Mouse (Mus musculus) olfactory bulb, adult 2 months (tissue): ENCODE measurements at regions not wholly inside any gene's neighbourhood (a gene's known extent, or its start where the extent isn't known, plus 50 kb on each side); places are given as distances from the start of the nearest gene placed in this dataset.

Experiments used
- H3K27ac ChIP-seq: fragments of 200-500 bp; 2 replicates; pipeline ENCODE4 v1.5.1; 2012; ENCODE audit warnings: low read depth, low read length; ENCODE audit not compliant: insufficient read depth
- H3K4me1 ChIP-seq: fragments of 200-500 bp; 2 replicates; pipeline ENCODE4 v1.6.1; 2012; ENCODE audit warnings: low read length; ENCODE audit not compliant: control insufficient read depth, insufficient read depth
- H3K4me3 ChIP-seq: fragments of 200-500 bp; 2 replicates; pipeline ENCODE4 v1.5.1; 2012; ENCODE audit warnings: mild to moderate bottlenecking, low read depth, low read length, moderate library complexity; ENCODE audit not compliant: insufficient read depth
- CTCF ChIP-seq: fragments of 200-500 bp; IDR thresholded peaks from 2 replicates; pipeline ENCODE4 v1.5.1; 2012; ENCODE audit warnings: low read depth, mild to moderate bottlenecking, low read length, moderate library complexity; ENCODE audit not compliant: insufficient read depth
- POLR2A ChIP-seq: fragments of 200-500 bp; IDR thresholded peaks from 2 replicates; pipeline ENCODE4 v1.6.1; 2012; ENCODE audit warnings: mild to moderate bottlenecking, low read depth, low read length, moderate library complexity; ENCODE audit not compliant: insufficient read depth
- WGBS: fragments of 180-500 bp; shearing (Covaris S2); methylation state at CpG from one replicate; pipeline ENCODE4 v1.1.7; 2018; 5-methylcytosine and 5-hydroxymethylcytosine counted together

GRCm38 (mm10) chr16:49980178-49980646 lies 179.9 kb downstream of the Cd47 start:
- TF ChIP-seq CTCF (no peak), POLR2A (no peak)
- no peak overlapping the region for H3K27ac ChIP-seq
- 0 out of 2 replicates have a peak, but pooled peaks cover 5% of the 10 kb centered on the region for H3K4me1 ChIP-seq
- no peak overlapping the region for H3K4me3 ChIP-seq
- WGBS, result 57% methylated on average over 10 of the region's 10 CpGs

DNA sequence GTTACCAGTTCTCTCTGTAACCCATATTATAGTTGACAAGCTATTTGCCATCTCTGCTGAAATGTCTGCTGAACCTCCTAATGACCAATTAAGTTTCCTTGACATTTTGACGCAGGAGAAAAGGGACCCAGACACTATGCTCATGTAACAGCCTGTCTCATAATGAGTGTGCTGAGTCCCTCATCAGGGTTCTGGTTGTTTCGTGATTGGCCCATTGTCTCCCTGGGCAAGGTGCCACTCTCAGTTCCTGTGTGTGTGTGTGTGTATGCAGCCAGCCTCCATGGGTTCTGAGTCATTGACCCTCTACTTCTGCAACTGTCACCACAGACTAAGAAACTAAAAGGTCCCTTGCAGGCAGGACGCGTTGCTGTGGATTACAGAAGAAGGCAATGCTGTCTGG lies 181.8 kb downstream of the Cd47 start:
- TF ChIP-seq POLR2A (no peak), CTCF (no peak)
- H3K27ac ChIP-seq, result no peak overlapping the region
- 59% methylated on average over 4 of the region's 4 CpGs for WGBS
- H3K4me1 ChIP-seq, result 0 out of 2 replicates have a peak, but pooled peaks cover 5% of the 10 kb centered on the region
- no peak overlapping the region for H3K4me3 ChIP-seq

- Histone ChIP-seq H3K4me3 (no peak overlapping the region), H3K4me1 (0 out of 2 replicates have a peak, but pooled peaks cover under 1% of the 10 kb centered on the region), H3K27ac (no peak overlapping the region)
- no peak for TF ChIP-seq POLR2A
- no peak for TF ChIP-seq CTCF
- 49% methylated on average over 14 of the region's 14 CpGs for WGBS
These were observed 185.0 kb downstream of the Cd47 start for GRCm38 (mm10) chr16:49985082-49986076.

GRCm38 (mm10) chr16:49986954-49987353 lies 186.6 kb downstream of the Cd47 start:
- WGBS, result 88% methylated on average over 6 of the region's 6 CpGs
- no peak overlapping the region for H3K27ac ChIP-seq
- H3K4me1 ChIP-seq, result no peaks in the 10 kb centered on the region
- no peak overlapping the region for H3K4me3 ChIP-seq
- TF ChIP-seq POLR2A (no peak), CTCF (no peak)

DNA sequence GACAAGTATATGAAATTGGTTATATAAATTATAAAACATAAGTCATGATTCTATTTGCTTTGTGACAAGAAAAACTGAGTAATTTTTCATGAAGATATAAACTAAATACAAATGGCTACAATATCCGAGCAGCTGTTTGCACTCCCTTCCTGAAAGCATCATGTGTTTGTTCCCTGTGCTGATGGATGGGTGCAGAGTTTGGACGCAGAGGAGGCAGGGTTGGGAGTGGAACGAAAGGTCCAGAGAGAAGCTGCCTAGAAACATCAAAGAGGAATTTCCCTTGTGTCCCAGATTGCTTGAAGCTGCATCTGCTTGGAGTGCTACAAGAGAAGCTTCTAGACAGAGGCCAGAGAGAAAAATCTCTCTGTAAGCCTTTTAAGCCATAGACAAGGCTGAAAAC lies 195.5 kb downstream of the Cd47 start:
- no peak for TF ChIP-seq CTCF
- no peak for TF ChIP-seq POLR2A
- no peaks in the 10 kb centered on the region for H3K4me1 ChIP-seq
- H3K27ac ChIP-seq, result no peak overlapping the region
- no peak overlapping the region for H3K4me3 ChIP-seq
- 82% methylated on average over 3 of the region's 3 CpGs for WGBS

GRCm38 (mm10) chr16:49996593-49996992 lies 196.3 kb downstream of the Cd47 start:
- Histone ChIP-seq H3K27ac (no peak overlapping the region), H3K4me1 (no peaks in the 10 kb centered on the region), H3K4me3 (no peak overlapping the region)
- WGBS, result 80% methylated on average over 5 of the region's 5 CpGs
- TF ChIP-seq CTCF (no peak), POLR2A (no peak)

DNA sequence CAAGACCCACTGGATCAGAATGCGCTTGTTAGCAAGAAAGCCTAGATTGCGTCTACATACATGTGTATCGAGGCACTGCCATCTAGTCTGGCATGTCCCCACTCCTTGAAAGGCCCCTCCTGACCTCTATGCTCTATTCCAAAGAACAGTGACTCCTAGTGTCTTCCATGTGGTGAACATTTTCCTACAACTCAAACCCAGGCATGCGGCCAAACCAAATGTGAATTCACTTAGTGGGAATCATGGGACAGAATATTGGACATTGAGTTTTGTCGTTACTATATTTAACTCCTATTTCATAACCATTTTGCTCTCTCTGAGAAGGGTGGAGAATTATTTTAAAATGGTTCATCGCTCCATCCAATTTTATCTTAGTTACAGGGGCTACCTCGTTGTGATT lies 196.7 kb downstream of the Cd47 start:
- no peaks in the 10 kb centered on the region for H3K4me1 ChIP-seq
- WGBS, result 74% methylated on average over 7 of the region's 7 CpGs
- TF ChIP-seq CTCF, result no peak
- TF ChIP-seq POLR2A, result no peak

GRCm38 (mm10) chr16:50000805-50001204 lies 200.5 kb downstream of the Cd47 start:
- H3K27ac ChIP-seq, result no peak overlapping the region
- no peak for TF ChIP-seq CTCF
- no peak for TF ChIP-seq POLR2A
- H3K4me1 ChIP-seq, result no peaks in the 10 kb centered on the region
- 67% methylated on average over 4 of the region's 4 CpGs for WGBS
- no peak overlapping the region for H3K4me3 ChIP-seq

More for the DNA sequence above, 196.7 kb downstream of the Cd47 start:
- Histone ChIP-seq H3K27ac (no peak overlapping the region), H3K4me3 (no peak overlapping the region)
